Mouse (Mus musculus) myocyte (in vitro differentiated cells): ENCODE data around the gene Armc9.

Source experiments
- CEBPB ChIP-seq: IDR thresholded peaks from 2 replicates; pipeline ENCODE4 v1.6.1; 2011; ENCODE audit warnings: mild to moderate bottlenecking, moderate library complexity; ENCODE audit not compliant: poor library complexity, insufficient read depth, severe bottlenecking
- E2F4 ChIP-seq: IDR thresholded peaks from one replicate; pipeline ENCODE4 v1.6.1; 2011; ENCODE audit warnings: mild to moderate bottlenecking, control low read depth, moderate library complexity; ENCODE audit not compliant: insufficient read depth
- MAX ChIP-seq: IDR thresholded peaks from one replicate; pipeline ENCODE4 v1.6.1; 2011; ENCODE audit warnings: low read depth, mild to moderate bottlenecking, control low read depth
- MYOD1 ChIP-seq, 3 experiments: IDR thresholded peaks; one replicate each; pipeline ENCODE4 v1.6.1; 2011; ENCODE audit warnings: control low read depth in 2 of 3, low read depth in 2 of 3, mild to moderate bottlenecking in 2 of 3, moderate library complexity in 1 of 3; ENCODE audit not compliant: insufficient read length in 2 of 3, control insufficient read depth in 1 of 3
- MYOG ChIP-seq, 3 experiments: IDR thresholded peaks; one replicate each; pipeline ENCODE4 v1.6.1; 2011; ENCODE audit warnings: control low read depth in 2 of 3, low read depth in 2 of 3, mild to moderate bottlenecking in 2 of 3; ENCODE audit not compliant: insufficient read length in 2 of 3, control insufficient read depth in 1 of 3, insufficient read depth in 1 of 3
- POLR2A ChIP-seq: IDR thresholded peaks from one replicate; pipeline ENCODE4 v1.6.1; 2011; ENCODE audit warnings: low read depth, mild to moderate bottlenecking, control low read depth, moderate library complexity; ENCODE audit not compliant: insufficient read length
- POLR2AphosphoS2 ChIP-seq: IDR thresholded peaks from one replicate; pipeline ENCODE4 v1.6.1; 2011; ENCODE audit warnings: low read depth, control low read depth; ENCODE audit not compliant: insufficient read length
- REST ChIP-seq: IDR thresholded peaks from one replicate; pipeline ENCODE4 v1.6.1; 2011; ENCODE audit warnings: mild to moderate bottlenecking, control low read depth, moderate library complexity; ENCODE audit not compliant: insufficient read depth, insufficient read length
- TCF12 ChIP-seq: IDR thresholded peaks from one replicate; pipeline ENCODE4 v1.6.1; 2011; ENCODE audit warnings: mild to moderate bottlenecking, control low read depth; ENCODE audit not compliant: poor library complexity, insufficient read depth, severe bottlenecking
- TCF3 ChIP-seq: IDR thresholded peaks from one replicate; pipeline ENCODE4 v1.6.1; 2011; ENCODE audit warnings: low read depth, control low read depth; ENCODE audit not compliant: insufficient read length
- USF1 ChIP-seq: IDR thresholded peaks from one replicate; pipeline ENCODE4 v1.6.1; 2011; ENCODE audit warnings: low read depth, mild to moderate bottlenecking, control low read depth, moderate library complexity

DNA sequence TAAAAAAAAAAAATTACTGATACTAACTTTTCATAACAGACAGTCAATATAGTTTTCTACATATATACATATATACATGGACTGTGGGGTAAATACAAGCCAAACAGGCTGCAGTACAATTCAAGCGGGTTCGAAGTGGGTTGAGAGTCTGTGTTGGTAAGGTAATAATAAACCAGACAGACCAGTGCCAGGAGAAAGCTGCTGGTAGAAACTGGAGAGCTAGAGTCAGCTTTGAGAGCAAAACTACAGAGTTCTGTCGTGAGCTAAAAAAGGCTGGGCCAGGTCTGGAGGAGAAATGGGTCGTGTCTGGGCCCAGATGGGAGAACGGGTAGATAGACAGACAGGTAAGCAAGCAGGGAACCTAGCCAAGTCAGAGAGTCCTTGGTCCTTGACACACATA is 129.5 kb downstream of the Armc9 start:
- TF ChIP-seq MAX = no peak
- no peak for TF ChIP-seq TCF3
- TF ChIP-seq POLR2A = no peak
- no peak for TF ChIP-seq REST
- TF ChIP-seq MYOD1 (IDR thresholded peaks at IDR 0.05; ENCODE audit: control insufficient read depth in 1 of 3, insufficient read length in 2 of 3, low read depth in 2 of 3) = no peak
- TF ChIP-seq POLR2AphosphoS2 = no peak
- no peak for TF ChIP-seq USF1
- no peak for TF ChIP-seq TCF12
- no peak for TF ChIP-seq MYOG (IDR thresholded peaks at IDR 0.05; ENCODE audit: control insufficient read depth in 1 of 3, insufficient read depth in 1 of 3, insufficient read length in 2 of 3, low read depth in 2 of 3)
- TF ChIP-seq CEBPB = no peak
- TF ChIP-seq E2F4 = no peak
